Mouse (Mus musculus): ENCODE data around the gene Mfsd2a.
A peak's percentile ranks its signal among the peaks of the same experiment; 100 is the strongest.

Mfsd2a gene

DNA sequence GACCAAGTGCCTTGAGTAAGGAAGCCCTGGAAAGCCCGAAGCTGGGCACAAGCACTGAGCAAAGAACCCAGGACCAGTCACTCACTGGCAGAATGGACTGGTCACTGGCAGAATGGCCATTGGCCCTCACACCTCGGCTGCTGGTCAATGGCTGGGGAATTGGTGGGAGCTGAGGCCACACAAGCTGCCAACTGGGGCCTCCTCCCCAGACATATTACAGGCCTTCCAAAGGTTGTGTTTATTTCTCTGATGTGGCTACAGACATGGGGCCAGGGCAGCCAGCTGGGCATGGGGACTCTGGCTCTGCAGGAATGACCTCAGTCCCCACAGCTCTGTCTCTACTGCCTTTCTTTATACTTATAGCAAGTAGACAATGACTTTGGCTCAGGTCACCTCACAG lies 17.9 kb upstream of the Mfsd2a start:
- DNase-seq, result no peak

DNA sequence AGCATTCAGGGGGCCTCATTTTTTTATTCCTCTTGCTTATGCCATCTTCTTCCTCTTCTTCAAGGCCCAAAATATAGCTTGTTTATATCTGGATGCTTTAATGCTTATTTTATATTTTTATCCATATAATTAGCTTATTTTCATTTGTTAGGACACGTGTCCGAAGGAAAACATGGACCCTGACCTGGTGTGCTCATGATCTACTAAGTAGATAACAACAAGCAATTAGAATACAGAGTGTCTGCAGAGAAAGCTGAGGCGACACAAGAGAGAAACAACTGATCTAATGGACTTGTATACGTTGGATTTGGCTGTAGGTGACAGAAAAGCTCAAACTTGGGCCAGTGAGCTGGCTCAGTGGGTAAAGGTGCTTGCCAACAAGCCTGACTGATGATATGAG lies 15.9 kb upstream of the Mfsd2a start:
- no peak for DNase-seq

DNA sequence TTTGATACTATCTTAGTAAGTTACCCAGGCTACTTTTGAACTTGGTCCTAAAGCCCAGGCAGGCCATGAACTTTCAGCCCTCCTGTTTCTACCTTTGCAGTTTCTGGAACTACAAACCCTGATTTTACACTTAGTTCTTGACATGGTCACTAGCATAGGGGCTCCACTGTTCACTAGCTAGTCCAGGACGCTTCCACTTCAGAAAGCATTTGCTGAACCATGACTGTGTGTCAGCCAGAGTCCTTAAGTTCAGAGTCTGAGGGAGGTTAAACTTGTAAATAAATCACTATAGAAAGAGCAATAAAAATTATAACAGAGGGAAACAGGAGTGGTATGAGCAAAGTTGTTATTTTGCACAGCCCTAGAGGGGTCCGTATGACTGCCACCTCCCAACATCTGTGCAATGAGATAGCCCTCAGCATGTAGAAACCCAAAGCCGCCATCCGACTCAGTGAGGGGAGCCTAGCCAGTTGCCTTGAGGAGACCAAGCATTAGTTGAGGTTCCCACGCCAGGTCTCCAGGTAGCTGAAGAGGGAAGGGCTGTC lies 14.1 kb upstream of the Mfsd2a start:
- DNase-seq, result no peak

DNA sequence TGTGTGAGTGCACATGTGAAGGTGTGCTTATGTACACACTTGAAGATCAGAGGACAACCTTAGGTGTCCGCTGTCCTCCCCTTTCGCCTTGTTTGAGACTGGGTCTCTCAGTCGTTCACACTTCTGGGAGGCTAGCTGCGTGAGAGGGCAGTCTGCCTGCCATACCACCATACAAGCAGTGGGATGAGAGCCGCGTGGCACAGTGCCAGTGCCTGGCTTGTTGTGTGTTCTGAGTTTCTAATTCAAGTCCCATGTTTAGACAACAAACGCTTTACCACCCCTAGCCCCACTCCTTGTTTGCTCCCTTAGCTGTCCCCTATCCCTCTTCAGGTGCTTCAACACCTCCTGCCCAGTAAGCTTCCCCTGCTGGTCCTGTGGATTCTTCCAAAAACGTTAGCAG lies 11.1 kb upstream of the Mfsd2a start:
- no peak for DNase-seq

DNA sequence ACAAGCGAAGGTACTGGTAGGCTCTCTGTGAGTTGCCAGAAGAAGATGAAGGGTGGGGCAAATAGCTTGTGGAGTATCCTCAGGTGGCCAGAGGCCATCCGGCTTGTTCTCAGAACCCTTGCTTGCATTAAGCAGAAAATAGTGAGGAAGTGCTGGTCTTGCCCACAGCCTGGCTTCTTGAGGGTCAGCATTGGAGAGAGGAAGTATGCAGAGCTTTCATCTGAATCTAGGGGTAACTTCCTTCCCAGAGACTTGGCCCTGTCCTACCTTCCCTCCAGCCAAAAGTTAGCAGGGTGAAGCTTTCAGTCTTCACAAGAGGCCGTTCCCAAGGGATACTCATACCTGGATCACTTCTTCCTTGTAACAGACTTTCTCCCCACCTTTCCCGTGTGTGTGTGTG lies 10.7 kb upstream of the Mfsd2a start:
- DNase-seq, result no peak

DNA sequence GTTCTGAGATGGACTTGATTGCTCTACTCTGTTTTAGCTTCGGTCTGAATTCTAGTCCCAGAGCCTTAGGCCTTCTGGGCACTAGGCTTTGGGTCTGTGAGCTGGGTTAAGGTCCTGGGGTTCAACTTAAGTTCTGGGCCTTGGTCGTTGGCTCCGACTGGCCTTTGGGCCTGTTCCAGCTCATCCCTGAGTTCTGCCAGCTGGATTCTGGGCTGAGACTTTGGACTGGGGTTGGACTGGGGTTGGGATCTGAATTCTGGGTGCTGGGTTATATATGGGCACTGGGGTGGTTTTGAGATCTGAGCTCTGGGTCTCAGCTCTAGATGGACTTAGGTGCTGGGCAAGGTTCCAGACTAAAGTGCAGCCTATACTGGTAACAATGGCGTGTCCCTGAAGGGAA lies 10.2 kb upstream of the Mfsd2a start:
- DNase-seq, result no peak

DNA sequence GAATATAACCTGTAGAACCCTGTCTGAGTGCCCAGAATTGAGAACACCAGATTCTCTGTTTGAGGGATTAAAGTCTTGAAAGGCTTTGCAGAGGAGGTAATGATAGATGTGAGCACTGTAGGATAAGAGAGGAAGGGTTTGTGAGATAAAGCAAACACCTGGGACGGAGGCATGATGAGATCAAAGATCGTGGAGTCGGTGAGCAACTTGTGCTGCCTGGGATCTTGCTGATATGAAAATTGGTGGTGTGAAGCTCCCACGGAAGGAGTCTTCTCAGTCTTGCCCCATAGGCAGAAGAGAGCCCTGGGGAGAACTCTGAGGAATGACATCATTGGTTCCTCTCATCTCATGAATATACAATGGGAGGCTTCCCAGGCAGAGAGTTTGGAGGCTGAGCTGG lies 7.1 kb upstream of the Mfsd2a start:
- peak; percentile 55 for DNase-seq

DNA sequence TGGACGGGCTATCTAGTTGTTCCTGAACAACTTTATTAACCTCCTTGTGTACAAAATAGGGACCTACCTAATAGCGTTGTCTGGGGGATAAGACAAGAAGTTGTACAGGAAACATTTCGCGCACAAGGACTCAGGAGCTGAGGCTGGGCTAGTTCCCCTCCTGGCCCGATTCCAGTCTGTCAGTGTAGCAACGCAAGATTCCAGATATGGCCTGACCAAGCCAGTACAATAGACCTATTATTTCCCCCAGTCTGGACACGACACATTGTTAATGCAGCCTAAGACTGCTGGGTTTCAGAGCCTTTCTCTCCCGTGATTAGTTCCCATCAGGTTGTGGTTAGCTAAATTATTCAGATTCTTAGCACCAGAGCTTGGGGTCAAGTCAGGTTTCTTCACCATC lies 1.8 kb upstream of the Mfsd2a start:
- no peak for DNase-seq

DNA sequence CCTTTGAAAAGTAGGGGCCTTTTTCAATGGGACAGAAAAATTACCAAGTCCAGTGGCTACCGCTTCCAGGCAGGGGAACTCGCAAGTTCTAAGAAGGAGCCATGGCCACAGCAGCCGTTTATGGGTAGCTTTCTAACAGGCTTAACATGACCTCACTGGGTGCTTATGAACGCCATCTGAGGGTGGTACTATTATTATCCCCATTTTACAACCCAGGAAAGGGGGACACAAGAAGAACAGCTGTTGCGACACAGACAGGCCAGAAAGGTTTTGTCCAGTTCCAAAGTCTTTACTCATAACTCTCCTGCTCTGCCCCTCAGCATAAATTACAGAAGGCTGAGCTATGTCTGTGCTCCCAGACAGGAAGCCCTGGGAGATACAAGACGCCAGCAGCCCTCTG lies 601 bp upstream of the Mfsd2a start:
- no peak for DNase-seq

DNA sequence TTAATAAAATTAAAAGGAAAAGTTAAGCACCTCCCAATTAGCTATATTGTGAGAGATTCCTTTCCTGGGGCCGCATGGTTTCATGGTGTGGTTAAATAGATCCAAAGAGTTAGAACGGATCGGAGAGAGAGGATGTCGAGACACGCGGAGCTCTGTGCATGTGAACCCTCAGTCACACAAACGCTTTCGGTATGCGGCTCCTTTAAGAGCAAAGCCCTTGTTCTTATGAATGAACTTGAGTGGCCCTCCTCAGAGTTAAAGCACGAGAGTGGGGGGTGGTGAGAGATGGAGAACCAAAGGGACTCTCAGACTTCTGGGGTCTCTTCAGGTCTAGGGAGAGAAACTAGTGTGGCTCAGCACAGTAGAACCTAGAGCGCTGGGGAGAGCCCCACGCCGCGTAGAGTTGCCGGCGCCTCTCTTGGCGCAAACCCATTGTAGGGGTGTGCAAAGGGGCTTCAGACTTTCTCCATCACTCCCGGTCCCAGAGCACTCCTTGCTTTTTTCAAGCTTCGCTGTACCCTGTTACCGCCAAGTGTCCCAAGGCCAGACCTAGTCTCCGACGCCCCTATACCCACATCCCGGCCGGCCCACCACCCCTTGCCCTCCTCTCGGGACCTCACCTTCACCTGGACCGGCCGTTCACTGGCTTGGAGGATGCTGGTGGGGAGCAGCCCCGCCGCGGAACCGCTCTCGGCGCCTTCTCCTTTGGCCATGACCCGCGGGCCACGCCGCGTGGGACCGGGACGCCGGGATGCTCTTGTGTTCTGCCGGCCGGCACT lies 478 bp downstream of the Mfsd2a start:
- DNase-seq, result peak; percentile 41

DNA sequence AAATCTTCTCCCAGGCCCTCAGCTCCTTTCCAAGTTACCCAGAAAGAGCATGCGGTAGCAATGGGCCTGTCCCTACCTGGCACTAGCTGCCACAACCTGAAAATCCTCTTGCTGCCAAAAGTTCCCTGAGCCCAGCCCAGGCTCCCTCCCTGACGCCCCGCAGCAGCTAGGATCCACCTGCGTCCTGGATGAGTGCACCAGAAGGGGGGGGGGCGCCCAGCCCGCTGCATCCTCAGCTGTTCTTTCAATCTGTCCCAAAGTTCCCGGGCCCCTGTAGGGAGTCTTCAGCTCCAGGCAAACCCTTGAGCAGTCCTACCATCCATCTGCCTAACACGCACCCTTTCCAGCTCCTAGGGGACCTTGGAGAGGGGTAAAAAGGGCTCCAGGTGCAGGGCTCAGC lies 1.2 kb downstream of the Mfsd2a start:
- DNase-seq, result no peak

DNA sequence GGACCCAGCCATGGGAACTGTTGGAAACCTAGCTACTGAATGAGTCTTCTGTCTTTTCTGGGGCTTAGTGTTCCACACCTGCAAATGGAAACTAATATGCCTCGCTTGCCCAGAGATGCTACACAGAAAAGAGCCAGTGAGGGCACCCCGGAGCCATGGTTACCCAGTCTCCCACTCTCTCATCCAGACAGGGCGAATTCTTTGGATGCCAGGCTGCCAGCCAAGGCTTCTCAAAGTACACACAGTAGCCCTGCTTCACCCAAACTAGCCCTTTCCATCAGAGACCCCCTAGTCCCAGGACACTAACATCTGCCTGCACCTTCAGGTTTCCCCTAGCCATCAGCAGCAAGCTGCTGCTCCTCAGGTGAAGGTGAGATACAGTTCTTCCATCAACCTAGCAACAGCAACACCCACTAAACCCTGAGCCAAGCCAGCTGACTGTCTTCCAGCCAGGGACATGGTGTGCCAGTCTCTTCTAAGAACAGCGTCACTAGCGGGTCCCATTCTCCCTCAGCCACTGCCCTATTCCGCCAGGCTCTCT lies 2.4 kb downstream of the Mfsd2a start:
- no peak for DNase-seq

DNA sequence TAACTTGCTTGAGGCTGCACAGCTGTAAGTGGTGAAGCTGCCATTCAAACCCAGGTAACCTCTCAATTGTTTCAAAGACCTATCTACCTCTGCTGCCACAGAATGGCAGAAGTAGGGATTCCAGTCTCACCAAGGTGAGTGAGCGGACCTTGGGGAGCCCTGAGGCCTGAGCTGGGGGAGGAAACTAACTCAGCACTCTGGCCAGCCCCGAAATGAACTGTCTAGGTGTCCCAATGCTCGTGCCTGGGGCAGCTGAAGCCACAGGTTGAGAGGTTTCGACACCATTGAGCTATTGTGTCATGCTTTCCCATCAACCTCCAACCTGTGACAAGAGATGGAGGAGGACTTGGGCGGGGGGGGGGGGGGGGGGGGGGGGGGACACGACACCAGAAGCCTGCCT lies 4.7 kb downstream of the Mfsd2a start:
- DNase-seq, result no peak

DNA sequence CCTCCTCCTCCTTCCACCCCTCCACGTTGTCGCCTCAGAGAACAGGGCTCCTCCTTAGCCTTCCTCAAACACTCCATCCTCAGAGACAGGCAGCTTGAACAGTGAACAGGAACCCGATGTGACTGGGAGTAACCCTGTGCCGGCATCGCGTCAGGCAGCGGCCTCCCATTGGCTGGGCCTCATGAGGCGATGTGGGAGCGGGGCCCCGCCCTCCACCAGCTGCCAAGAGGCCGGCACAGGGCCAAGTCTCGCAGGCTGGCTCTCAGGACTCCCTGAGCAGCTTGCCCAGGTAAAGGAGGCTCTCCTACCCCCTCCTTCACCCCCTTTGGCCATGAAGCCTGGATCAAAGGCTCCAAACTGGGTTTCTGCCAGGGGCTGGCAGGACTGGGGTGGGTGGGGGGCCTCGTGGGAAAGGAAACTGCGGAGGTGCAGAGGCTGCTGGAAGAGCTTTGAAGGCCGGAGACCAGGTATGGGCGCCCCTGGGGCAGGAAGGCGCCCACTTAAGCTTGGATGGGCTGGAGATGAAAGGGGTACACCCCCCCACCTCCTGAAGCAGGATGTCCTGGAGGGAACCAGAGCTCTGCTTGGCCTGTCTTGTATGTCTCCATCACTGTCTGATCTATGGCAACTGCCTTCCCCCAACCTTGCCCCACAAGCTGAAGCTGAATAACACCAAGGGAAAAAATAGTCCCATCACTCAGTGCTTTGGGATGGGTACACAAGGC lies 5.4 kb downstream of the Mfsd2a start:
- peak; percentile 93 for DNase-seq

DNA sequence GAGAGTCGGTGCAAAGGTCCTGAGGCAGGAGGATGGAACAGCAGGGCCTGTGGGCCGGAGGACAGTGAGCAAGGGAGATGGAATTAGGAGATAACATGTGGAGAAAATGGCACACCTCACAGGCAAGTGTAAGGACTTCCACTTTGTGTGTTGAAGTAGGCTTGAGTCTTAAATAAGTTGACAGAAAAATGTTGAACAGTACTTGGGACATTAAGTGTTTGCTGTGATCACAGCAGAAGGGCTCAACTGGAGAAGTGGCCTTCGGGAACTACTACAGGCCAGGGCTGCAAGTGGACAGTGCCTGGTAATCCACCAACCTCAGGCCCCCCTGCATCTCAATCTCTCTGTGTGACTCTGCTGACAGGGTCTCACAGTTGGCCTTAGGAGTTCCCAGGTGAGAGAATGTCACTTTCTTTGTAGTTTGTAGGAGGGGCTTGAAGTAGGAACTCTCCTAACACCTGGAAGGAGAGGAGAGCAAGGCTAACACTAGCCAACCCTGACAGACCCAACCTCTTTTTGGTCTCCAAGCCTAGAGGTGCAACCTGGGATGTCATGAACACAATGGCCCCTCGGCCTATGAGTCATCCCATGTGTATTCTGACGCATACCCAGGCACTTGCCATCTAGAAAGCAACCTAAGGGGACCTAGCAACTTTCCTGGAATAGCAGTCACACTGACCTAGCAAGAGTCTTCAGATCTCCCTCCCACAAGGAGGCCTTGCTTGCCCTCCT lies 6.1 kb downstream of the Mfsd2a start:
- no peak for DNase-seq

DNA sequence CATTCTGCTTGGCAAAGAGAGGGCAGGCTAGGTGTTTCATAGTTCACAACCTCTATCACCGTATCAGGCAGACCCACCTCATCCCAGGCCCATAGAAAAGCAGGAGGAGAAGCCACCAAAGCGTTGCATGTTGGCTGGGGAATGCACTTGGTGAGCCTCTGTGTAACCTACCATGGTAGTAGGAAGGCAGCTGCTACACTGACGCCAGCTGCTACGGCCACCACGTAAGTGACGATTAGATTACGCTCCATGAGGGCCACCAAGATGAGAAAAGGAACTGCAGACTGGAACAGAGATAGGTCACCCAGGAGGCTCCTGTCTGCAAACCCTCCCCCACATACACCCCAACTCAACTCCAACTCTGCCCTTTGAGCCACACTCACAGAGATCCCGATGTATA lies 11.9 kb downstream of the Mfsd2a start:
- no peak for DNase-seq

DNA sequence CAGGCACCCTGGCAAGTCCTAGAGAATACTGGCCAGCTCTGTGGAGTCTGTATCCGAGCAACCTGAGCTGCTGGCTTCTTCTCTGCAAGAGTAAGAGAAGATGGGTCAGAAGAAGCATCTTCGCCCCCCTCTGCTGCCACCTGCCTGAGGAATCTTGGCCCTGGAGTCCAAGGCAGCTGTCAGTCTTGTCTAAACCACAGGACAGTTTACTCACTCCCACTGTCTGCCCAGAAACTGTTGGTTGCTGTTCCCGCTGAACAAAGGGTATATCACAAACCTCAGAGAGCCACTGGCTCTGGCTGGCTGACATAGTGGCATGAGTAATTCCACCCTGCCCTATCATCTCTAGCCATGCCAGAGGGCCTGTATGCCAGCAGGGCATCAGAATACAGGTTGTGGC lies 13.8 kb downstream of the Mfsd2a start:
- no peak for DNase-seq

DNA sequence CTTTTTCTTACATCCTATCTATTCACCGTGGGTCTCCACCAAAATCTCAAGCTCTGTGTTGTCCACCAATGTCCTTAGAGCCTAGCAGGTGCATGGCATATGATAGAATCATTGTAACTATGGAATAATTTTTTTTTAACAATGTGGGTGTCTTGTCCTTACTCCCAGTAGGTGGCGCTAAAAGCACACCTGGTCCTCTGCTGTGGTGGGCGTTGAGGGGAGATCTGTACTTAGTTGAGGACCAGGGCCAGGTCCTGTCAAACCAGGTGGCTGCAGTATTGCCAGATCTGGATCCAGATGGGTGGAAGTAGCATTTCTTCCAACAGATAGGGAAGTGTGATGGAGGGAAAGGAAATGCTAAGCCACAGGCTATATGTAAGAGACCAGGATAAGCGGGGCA lies 16.6 kb downstream of the Mfsd2a start:
- DNase-seq, result peak; percentile 66

DNA sequence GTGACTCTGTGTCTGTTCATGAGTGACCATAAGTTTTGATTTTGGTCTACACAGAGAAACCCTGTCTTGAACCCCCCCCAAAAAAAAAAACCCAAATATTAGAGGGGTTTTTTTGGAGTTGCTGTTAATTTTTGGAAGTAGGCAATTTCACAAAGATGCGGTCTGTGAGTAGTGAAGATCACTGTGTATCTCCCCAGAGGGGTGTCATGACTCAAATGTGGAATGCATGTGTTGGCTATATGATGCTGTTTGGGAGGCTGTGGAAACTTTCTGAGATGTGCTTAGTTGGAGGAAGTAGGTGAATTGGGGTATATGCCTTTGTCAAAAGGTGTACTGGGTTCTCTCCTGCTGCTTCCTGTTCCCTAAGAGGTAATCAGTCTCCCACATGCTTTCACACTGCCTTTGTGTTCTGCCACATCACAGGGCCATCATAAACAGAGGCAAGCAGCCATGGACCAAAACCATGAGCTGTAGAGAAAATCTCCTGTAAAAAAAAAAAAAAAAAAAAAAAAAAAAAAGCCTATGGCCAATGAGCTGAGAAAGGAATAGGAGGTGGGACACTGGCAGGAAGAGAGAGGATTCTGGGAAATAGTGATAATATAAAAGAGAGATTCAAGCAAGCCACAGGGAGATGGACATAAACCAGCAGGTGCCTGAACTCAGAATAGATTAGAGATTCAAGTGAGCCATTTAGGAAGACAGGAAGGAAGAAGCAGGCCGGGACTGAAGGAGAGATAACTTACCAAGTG lies 21.8 kb downstream of the Mfsd2a start:
- DNase-seq, result no peak

DNA sequence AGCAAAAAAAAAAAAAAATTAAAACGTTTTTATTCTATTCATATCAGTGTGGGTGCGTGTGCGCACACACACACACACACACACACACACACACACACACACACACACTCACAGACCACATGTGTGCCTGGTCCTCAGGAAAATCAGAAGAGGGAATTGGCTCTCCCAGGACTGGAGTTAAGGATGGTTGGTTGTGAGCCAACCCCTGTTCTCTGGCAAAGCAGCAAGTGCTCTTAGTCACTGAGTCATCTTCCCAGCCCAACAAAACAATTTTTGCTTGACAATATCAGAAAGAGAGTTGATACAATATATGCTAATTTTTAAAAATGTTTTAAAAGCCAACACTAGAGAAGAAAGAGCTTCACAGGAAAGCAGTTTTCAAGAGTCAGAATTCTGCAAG lies 23.5 kb downstream of the Mfsd2a start:
- DNase-seq, result no peak

DNA sequence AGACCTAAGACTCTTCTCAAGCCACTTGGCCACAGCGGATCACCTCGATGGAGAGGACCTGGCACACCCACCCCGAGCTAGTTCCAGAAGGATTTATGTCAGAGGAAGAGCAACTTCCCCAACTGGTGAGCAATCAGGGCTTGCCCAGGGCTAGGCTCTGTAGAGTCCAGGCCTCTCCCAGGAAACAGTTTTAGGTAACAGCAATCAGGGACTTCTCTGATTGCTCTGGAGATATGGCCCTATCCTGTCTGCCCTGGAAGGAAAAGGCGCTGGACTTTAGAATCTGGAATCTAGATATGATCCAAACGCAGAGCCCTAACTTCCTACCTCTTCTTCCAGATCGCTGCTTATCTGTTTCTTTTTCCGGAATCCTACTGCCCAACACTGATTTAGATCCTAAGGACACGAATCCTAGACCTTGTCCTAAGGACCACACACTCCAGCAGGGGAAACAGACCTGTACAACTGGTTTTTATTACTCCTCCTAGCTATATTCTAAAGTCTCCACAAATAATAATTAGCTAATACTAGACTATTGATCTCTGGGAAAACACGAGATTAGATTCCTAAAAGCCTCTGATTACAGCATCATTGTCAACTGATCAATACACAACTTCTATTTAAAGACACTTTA lies 25.4 kb downstream of the Mfsd2a start:
- DNase-seq, result no peak

DNA sequence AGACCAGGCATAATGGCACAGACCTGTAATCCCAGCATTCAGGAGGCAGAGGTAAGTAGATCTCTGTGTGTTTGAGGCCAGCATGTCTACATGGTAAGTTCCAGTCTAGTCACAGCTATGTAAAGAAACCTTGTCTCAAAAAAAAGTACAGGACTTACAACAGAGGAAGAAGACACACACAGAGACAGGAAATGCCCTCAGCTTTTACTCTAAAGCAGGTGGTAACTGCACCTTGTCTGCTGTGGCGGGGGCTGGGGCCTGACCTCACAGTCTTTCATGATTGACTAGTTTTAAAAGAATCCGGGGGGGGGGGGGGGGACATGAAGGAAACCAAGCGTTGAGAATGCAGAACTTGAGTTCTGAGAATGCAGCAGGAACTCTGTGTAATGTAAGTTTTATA lies 27.1 kb downstream of the Mfsd2a start:
- peak; percentile 86 for DNase-seq

Measured in thymus, postnatal 14 days (tissue).